Mouse (Mus musculus) left cerebral cortex, adult 2 months (tissue): ENCODE measurements around the gene Dlec1. TPM values are rescaled to one million over a fixed set of nuclear protein-coding genes. Genes with fewer than 3 reads are reported as not detected.

Source experiments
- DNase-seq, 2 experiments: peaks; one replicate each; pipeline ENCODE4 v3.0.0; 2021 to 2022; ENCODE audit warnings: low spot score in 2 of 2, mixed read lengths in 1 of 2; ENCODE audit errors: extremely low spot score in 1 of 2
- H3K27ac ChIP-seq: fragments of 200-600 bp; 2 replicates; pipeline ENCODE4 v1.8.1; 2022
- H3K4me3 ChIP-seq: fragments of 200-600 bp; 2 replicates; pipeline ENCODE4 v1.8.1; 2022
- CTCF ChIP-seq: fragments of 200-600 bp; IDR thresholded peaks from 2 replicates; pipeline ENCODE4 v1.8.1; 2022; ENCODE audit warnings: antibody characterized with exemption, mild to moderate bottlenecking, moderate library complexity
- intact Hi-C: fragments of 180-260 bp; cut with DNase I; formaldehyde crosslinking; loops from one replicate; pipeline ENCODE4 v1.15.1; 2025
- long read RNA-seq, 2 experiments: library from polyadenylated mRNA; stranded (forward); transcript quantifications; one replicate each; pipeline ENCODE4 v2.0.0; 2021; ENCODE audit warnings: borderline mapping rate in 2 of 2
- total RNA-seq, 2 experiments: library from RNA; stranded (reverse); gene quantifications; 2 replicates each; pipeline ENCODE4 v1.2.3; 2021

Gene Dlec1
- total RNA-seq = 1 to 10 TPM; 2.8 to 3.8 TPM
- long read RNA-seq, experiment 1, partial matches to known transcripts = 1 of 2 reads
- long read RNA-seq, experiment 1, other reads (novel, unspliced or antisense) = 1 of 2 reads
- long read RNA-seq, experiment 2 = 0 reads

DNA sequence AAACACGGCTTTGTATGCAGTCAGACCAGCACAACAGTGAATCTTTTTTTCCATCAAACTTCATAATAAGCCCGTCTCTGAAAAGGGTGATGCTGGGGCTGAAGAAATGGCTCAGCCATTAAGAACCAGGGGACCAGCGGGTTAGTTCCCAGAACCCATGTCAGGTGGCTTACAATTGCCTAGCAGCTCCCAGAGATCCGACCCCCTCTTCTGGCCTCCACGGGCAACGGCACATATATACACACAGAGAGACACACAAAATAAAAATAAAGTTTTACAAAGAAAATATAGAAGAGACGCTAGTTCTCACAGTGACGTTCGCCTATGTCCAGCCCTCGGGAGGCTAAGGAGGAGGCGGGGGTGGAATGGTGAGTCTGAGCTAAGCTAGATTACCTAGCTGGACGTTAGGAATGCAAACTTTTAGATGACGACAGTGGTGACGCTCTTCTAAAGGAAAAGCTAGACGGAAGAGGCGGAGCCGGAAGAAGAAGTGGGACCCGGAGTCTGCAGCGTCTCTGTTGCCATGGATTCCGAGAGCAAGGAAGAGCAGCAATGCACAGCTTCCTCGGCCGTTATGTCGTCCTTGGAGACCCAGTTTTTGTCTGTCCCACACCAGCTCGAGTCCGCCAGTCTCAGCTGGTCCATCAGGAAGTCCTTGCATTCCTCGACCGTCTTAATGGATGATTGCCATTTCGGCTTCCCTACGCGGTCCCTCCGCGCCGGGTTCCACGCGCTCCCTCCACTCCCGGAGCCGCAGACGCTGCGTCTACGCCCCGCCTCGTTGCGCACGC is at the start of gene Dlec1:
Dlec1 (plus strand) TSS at position 487 of the 791 bp plus-strand sequence.
- Histone ChIP-seq H3K27ac (peak within 1 kb of the TSS; percentile 73), H3K4me3 (peak within 1 kb of the TSS; percentile 48)
- peak; percentile 37 for TF ChIP-seq CTCF
- peak; percentile 73 to 81 for DNase-seq
- intact Hi-C loops = loop anchor here (10.0 kb wide), 1 partner anchor 223 kb away; the partner anchor contains the start of gene Oxsr1

DNA sequence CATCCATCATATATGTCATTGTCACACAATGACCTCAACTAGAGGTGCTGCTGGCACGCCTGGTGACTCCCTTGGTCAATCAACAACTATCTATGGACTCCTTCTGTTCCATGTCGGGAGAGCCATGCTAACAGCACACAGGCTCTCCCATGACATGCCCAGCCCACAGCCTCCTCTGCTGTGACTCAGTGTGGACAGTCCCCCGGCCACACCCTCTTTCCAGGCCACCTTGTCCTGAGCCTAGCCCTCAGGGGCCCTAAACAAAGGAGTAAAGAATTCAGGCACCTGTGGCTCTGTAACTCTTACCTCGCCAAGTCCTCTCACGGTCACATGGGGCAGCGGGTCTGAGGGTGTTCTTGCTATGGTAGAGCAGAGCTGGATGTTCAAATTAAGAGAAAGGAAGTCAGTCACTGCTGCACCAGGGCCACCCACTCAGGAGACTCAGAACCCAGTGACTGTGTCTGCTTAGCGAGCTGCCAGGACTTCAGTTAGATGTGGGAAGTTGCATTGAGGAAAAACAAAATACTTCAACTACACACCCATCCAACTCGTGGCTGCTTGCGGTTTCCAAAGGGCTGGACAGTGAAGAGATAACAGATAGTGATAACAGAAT is 48.2 kb upstream of the Dlec1 start:
- TF ChIP-seq CTCF = no peak
- Histone ChIP-seq H3K4me3 (no peak overlapping the region), H3K27ac (no peak overlapping the region)
- DNase-seq = no peak
- intact Hi-C loops = no loop called here

DNA sequence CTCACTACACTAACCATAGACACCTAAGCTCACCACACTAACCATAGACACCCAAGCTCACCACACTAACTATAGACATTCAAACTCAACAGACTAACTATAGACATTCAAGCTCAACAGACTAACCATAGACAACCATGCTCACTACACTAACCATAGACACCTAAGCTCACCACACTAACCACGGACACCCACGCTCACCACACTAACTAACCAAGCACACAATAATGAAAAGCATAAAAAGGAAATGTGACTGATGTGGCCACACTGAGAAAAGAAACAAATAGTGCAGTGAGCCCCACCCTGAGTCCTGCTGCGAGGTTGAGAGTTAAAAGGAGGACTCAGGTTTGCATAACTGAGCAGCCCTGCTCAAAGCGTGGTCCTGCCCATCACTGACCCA is 46.9 kb upstream of the Dlec1 start:
- Histone ChIP-seq H3K4me3 (no peak overlapping the region), H3K27ac (no peak overlapping the region)
- no peak for TF ChIP-seq CTCF
- DNase-seq = no peak
- intact Hi-C loops = no loop called here

DNA sequence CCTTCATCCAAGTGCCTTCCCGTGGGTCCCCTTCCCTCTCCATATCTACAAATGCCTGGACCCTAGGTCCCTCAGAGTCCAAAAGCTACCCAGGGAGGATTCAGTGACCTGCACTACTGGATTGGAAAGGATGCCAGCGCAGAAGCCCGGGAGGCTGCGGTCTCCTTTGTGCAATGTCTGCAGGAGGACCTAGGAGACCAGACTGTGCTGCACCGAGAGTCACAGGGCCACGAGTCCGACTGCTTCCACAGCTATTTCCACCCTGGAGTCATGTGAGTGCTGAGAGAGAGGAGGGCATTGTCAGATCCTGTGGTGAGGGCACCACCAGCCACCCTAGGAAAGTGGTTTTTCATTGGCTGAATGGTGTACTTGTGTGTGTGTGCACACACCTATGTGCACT is 44.0 kb upstream of the Dlec1 start:
- no peak for TF ChIP-seq CTCF
- H3K27ac ChIP-seq = no peak overlapping the region
- H3K4me3 ChIP-seq = no peak overlapping the region
- no peak for DNase-seq
- intact Hi-C loops = no loop called here

DNA sequence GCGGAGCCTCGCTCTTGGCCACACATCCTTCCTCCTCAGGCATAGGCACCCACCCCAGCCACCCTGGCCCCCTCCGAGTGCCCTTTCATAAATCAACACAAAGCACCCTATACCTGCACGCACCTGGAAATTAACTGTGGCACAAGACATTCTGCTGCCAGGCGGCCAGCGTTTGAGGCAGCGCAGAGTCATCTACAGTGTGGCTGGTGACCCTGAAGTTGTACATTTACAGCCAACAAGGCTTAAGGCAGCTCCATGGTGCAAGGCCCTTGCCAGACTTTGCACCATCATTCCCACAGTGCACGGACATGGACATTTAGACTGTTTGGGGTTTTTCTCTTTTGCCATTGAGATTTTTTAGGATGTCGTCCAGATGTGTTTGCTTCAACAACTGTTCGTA is 41.6 kb upstream of the Dlec1 start:
- Histone ChIP-seq H3K27ac (no peak overlapping the region), H3K4me3 (no peak overlapping the region)
- DNase-seq = no peak
- intact Hi-C loops = no loop called here
- TF ChIP-seq CTCF = no peak

DNA sequence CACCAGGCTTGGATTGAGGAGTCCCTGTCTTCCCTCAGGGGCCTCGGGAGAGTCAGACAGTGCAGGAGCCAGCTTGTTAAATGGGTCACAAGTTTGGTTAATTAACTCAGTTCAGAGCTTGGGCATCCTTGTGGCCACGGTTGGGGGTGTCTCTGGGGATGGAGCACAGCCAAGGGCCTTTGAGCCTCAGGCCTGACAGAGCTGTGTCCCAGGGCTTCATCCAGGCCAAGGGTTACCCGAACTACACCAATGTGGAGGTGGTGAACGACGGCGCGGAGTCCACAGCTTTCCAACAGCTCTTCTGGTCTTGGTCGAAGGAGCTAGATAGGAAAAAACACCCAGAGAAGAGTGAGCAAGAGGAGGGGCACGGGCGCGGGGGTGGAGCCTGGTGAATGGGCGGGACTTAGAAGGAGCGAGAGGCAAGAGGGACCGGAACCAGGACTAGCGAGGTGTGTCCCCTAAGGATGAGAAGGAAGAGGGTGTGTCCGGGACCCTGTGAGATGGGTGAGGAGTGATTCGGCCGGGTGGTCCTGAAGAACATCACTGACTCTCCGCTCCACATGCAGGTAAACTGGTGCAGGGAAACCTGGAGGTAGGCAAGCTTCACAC is 39.1 kb upstream of the Dlec1 start:
- no peak for DNase-seq
- no peak for TF ChIP-seq CTCF
- Histone ChIP-seq H3K27ac (no peak overlapping the region), H3K4me3 (no peak overlapping the region)
- intact Hi-C loops = no loop called here

DNA sequence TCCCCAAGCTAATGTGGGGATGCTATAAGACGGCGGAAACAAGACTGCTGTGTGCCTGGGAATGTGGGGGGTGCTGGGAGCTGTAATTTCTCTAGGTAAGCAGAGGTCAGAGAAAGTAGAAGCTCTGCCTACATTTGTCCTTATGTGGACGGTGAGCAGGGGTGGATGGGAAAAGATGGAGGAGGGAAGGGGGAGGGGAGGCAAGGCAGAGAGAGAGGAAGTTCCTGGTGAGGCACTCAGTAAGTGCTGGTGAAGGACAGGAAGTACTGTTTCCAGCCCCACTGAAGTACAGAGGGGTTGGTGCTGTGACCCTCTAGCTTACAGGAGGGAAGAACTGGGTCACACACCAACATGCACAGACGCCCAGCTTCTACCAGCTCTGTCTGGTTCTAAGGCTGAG is 38.0 kb upstream of the Dlec1 start:
- Histone ChIP-seq H3K27ac (no peak overlapping the region), H3K4me3 (no peak overlapping the region)
- no peak for DNase-seq
- intact Hi-C loops = no loop called here
- no peak for TF ChIP-seq CTCF

DNA sequence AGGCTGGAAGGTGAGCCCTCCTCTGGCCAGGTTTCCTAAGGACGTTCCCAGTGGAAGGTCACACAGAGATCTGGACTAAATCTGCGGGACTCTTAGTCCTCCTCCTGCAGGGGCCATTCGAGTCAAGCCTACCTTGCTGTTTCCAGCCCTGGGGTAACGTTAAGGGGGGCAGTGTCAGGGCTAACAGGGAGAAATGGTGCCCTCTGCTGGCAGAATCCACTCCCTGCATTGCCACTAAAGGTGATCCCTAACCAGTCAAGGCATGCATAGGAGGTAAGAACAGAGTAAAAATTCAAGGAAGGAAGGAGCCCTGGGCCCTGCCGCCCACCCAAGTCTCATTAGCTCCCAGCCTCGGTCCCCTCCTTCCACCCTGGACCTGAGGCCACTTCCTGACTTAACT is 34.7 kb upstream of the Dlec1 start:
- no peak overlapping the region for H3K27ac ChIP-seq
- intact Hi-C loops = loop anchor here (1.0 to 5.0 kb wide), 2 partner anchors 147 to 480 kb away; no protein-coding TSS in a partner anchor
- H3K4me3 ChIP-seq = no peak overlapping the region
- TF ChIP-seq CTCF = peak; percentile 94
- peak; percentile 76 to 83 for DNase-seq

DNA sequence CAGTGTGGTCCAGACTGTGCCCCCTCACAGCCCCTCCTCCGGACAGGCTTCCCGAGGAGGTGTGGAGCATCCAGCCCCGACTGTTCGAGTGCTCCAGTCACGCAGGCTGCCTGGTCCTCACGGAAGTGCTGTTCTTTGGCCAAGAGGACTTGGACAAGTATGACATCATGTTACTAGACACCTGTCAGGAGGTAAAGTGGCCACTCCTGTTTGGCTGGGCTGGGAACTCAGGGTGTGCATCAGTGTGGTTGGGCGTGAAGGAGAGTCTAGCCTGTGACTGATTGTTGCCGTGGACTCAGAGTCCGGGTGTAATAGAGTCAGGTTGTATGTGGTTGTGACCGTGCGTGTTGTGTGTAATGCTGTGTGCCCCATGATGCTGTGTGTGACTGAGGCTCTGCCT is 34.0 kb upstream of the Dlec1 start:
- intact Hi-C loops = loop anchor here (5.0 kb wide), 1 partner anchor 481 kb away; no protein-coding TSS in a partner anchor
- no peak for DNase-seq
- no peak overlapping the region for H3K4me3 ChIP-seq
- H3K27ac ChIP-seq = no peak overlapping the region
- no peak for TF ChIP-seq CTCF

DNA sequence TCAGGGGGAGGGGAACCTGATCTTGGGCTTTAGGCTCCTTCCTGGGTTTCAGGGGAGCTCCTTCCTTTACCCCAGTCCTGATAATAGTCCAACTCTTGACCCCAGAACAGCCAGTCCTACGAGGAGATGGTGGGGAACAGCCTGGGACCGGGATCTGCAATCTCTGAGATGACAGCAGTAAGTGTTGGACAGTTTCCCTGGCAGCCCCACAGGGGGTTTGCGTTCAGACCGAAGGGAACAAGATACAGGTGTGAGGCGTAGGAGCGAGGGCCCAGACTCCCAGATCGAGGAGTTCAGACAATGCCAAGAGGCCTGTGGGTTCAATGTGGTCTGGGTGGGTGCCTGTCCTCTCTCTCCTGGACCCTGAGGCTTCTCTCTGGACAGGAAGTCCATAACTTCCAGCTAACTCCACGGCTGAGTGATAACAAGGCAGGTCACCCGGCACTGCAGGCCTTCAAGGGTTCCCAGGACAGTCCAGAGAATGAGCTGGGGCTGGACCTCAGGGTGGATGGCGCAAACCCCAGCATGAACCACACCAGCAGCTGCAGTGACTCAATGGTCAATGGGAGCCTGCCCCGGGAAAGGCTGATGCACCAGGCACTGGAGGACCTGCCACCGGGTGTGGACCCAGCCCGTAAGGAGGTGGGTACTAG is 32.0 kb upstream of the Dlec1 start:
- no peak for TF ChIP-seq CTCF
- intact Hi-C loops = no loop called here

DNA sequence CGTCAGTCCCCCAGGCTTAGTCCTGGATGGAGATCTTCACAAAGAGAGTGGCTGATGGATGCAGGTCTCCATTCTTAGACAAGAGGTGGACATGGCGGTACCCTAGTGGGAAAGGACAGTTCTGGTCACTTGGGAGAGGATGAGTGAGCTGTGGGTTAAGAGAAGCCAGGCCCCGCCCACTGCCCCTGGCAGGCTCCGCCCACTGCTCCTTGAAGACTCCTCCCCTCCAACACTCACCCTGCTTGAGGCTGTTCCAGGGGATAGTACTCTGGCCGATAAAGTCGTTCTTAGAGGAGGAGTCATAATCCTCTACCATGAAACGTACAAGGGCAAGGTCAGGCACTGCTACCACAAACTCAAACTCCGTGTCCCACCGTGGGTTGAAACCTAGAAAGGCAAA is 30.5 kb upstream of the Dlec1 start:
- DNase-seq = no peak
- Histone ChIP-seq H3K27ac (no peak overlapping the region), H3K4me3 (no peak overlapping the region)
- intact Hi-C loops = no loop called here
- TF ChIP-seq CTCF = no peak

More for the DNA sequence above, 32.0 kb upstream of the Dlec1 start:
- DNase-seq = no peak
- Histone ChIP-seq H3K27ac (no peak overlapping the region), H3K4me3 (no peak overlapping the region)
